Mouse (Mus musculus): ENCODE results near the gene Fam53a. TPM values are rescaled to one million over a fixed set of nuclear protein-coding genes. Genes with fewer than 3 reads are reported as not detected.

Gene Fam53a
- polyA plus RNA-seq, 2 experiments = 7.3 to 17.9 TPM

DNA sequence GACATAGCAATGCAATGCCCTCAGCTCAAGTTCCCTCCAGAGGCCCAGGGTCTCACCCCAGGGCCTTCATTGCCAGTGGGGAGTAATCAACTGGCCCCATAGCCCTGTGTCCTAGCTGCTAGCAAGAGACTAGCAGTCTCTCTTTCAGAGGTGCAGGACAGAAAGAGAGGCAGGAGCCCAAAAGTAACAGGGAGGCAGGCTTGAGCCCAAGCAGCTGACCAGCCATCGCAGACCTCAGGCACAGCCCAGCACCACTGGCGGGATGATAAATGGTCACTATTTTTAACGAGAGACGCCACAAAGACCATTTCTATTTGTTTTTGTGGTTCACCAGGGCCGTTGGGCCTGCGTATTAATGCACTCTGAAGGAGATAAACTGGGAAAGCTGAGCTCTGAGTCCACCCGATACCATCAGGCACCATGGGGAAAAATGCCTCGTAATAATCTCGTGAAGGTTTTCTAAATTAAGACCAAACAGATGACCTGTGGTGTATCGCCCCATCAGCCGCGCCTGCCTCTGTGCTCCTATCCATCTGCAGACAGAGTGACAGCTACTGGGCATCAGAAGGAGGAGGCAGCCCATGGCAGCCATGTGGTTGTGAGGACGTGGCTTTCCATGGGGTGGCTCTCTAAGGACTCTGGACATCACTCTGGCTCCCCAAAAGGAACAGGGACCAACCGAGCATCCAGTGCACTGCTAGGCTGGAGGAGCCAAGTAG is 73.0 kb downstream of the Fam53a start:
- DNase-seq (ENCODE audit: low read depth in 3 of 3, low spot score in 3 of 3) (no peak), ATAC-seq (ENCODE audit: insufficient read depth) (no peak)
- Histone ChIP-seq H3K36me3 (replicated peaks; ENCODE audit: control insufficient read depth, insufficient read depth, low read depth) (no peaks in the 10 kb centered on the region), H3K9ac (replicated peaks) (no peak overlapping the region), H3K4me3 (ENCODE audit: insufficient read depth in 1 of 2, low read depth in 2 of 2, low read length in 2 of 2) (no peak overlapping the region), H3K27me3 (ENCODE audit: control insufficient read depth, insufficient read depth, low read length) (no peaks in the 10 kb centered on the region), H3K4me1 (replicated peaks; ENCODE audit: control insufficient read depth in 2 of 2, insufficient read depth in 2 of 2, low read length in 1 of 2) (no peaks in the 10 kb centered on the region), H3K27ac (no peak overlapping the region), H3K4me2 (ENCODE audit: low read depth) (no peak overlapping the region), H3K9me3 (ENCODE audit: control insufficient read depth, low read length) (no peaks in the 10 kb centered on the region)
- TF ChIP-seq CTCF (IDR thresholded peaks at IDR 0.05; ENCODE audit: low read depth) = no peak
- TF ChIP-seq EP300 (IDR thresholded peaks at IDR 0.05; ENCODE audit: low read depth) = no peak
- 49% methylated on average over 14 of the region's 14 CpGs for WGBS (ENCODE audit: insufficient replicate concordance)

Other genes starting within 250 kb of the Fam53a start
- not detected in 2 replicates for gene Nkx1-1, start 195.7 kb downstream of the Fam53a start, polyA plus RNA-seq (2012; rRNA removed)
- gene Nkx1-1, start 195.7 kb downstream of the Fam53a start, polyA plus RNA-seq (2014; fragmentation: Nextera tagmentation; extraction: Ambion mirVana) = not detected in 2 replicates
- 0.06 and 0.18 TPM in 2 replicates for gene Gm9903, start 290 bp upstream of the Fam53a start, polyA plus RNA-seq (2012; rRNA removed)
- not detected in 2 replicates for gene Gm9903, start 290 bp upstream of the Fam53a start, polyA plus RNA-seq (2014; fragmentation: Nextera tagmentation; extraction: Ambion mirVana)
- 97.1 and 155 TPM in 2 replicates for gene Slbp, start 22.9 kb upstream of the Fam53a start, polyA plus RNA-seq (2012; rRNA removed)
- gene Slbp, start 22.9 kb upstream of the Fam53a start, polyA plus RNA-seq (2014; fragmentation: Nextera tagmentation; extraction: Ambion mirVana) = 290 and 309 TPM in 2 replicates
- gene Tacc3, start 28.5 kb upstream of the Fam53a start, polyA plus RNA-seq (2012; rRNA removed) = 50.4 and 69.1 TPM in 2 replicates
- gene Tacc3, start 28.5 kb upstream of the Fam53a start, polyA plus RNA-seq (2014; fragmentation: Nextera tagmentation; extraction: Ambion mirVana) = 138 and 152 TPM in 2 replicates
- 17.4 and 17.7 TPM in 2 replicates for gene Tmem129, start 28.8 kb upstream of the Fam53a start, polyA plus RNA-seq (2012; rRNA removed)
- gene Tmem129, start 28.8 kb upstream of the Fam53a start, polyA plus RNA-seq (2014; fragmentation: Nextera tagmentation; extraction: Ambion mirVana) = 19.4 and 22.1 TPM in 2 replicates
- 3.9 and 4.5 TPM in 2 replicates for gene Fgfr3, start 92.0 kb upstream of the Fam53a start, polyA plus RNA-seq (2012; rRNA removed)
- 1.2 and 1.8 TPM in 2 replicates for gene Fgfr3, start 92.0 kb upstream of the Fam53a start, polyA plus RNA-seq (2014; fragmentation: Nextera tagmentation; extraction: Ambion mirVana)
- gene Letm1, start 153.2 kb upstream of the Fam53a start, polyA plus RNA-seq (2012; rRNA removed) = 7.9 TPM in 2 replicates
- 13.4 and 18.4 TPM in 2 replicates for gene Letm1, start 153.2 kb upstream of the Fam53a start, polyA plus RNA-seq (2014; fragmentation: Nextera tagmentation; extraction: Ambion mirVana)
- gene Nsd2, start 191.1 kb upstream of the Fam53a start, polyA plus RNA-seq (2012; rRNA removed) = 14.2 and 26.7 TPM in 2 replicates
- gene Nsd2, start 191.1 kb upstream of the Fam53a start, polyA plus RNA-seq (2014; fragmentation: Nextera tagmentation; extraction: Ambion mirVana) = 27.8 and 30.1 TPM in 2 replicates